In genomic region chr11:7213161-7213500, GRCm38 (mm10) we compare ENCODE assay signal across 8 mouse cellular contexts. TPM values are rescaled to one million over a fixed set of nuclear protein-coding genes. Genes with fewer than 3 reads are reported as not detected.
DNase-seq lines count a peak whose midpoint lies in the region; ATAC-seq and TF ChIP-seq lines count a peak whose summit lies in the region.

No protein-coding gene starts in this region.

- ATAC-seq in forebrain, embryonic 11.5 days (replicated peaks; ENCODE audit: low FRiP score) = no peak
- ATAC-seq in intestine, postnatal 0 days = no peak
- no peak for ATAC-seq in neural tube, embryonic 14.5 days (ENCODE audit: low read depth)

- peak overlapping the region; percentile 31 for H3K4me3 ChIP-seq in lung, adult 2 months (replicated peaks; ENCODE audit: extremely low read depth, low read depth, low read length)
- H3K4me3 ChIP-seq in forebrain, embryonic 11.5 days (ENCODE audit: low read depth, low read length) = peak overlapping the region; percentile 59
- H3K4me3 ChIP-seq in intestine, postnatal 0 days (ENCODE audit: low read depth, low read length) = peak overlapping the region; percentile 53
- peak overlapping the region; percentile 54 for H3K4me3 ChIP-seq in neural tube, embryonic 14.5 days (ENCODE audit: low read depth, low read length)

- no peak for TF ChIP-seq CTCF in lung, adult 2 months (IDR thresholded peaks at IDR 0.05; ENCODE audit: insufficient read depth, low read length)
- TF ChIP-seq CTCF in intestine, postnatal 0 days (IDR thresholded peaks at IDR 0.05; ENCODE audit: low read depth) = no peak

- TF ChIP-seq POLR2A in lung, adult 2 months (IDR thresholded peaks at IDR 0.05; ENCODE audit: borderline replicate concordance, extremely low read depth, low read depth, low read length) = no peak

- DNase-seq in lung, adult 2 months = no peak
- no peak for DNase-seq in lung, postnatal 4 days
- DNase-seq in forebrain, embryonic 11.5 days (ENCODE audit: low spot score) = no peak
- DNase-seq in cerebellum, adult 9-10 months = no peak
- DNase-seq in cerebellum, adult 8-10 months = no peak
- DNase-seq in thymus, postnatal 4 days = no peak

- no peaks in the 10 kb centered on the region for H3K9me3 ChIP-seq in forebrain, embryonic 11.5 days (ENCODE audit: control insufficient read depth, low read length)
- no peaks in the 10 kb centered on the region for H3K9me3 ChIP-seq in intestine, postnatal 0 days (ENCODE audit: control insufficient read depth)
- H3K9me3 ChIP-seq in neural tube, embryonic 14.5 days (ENCODE audit: control insufficient read depth, low read length) = no peaks in the 10 kb centered on the region

- peaks cover 20% of the 10 kb centered on the region for H3K27me3 ChIP-seq in forebrain, embryonic 11.5 days (ENCODE audit: control insufficient read depth, insufficient read depth, low read length)
- H3K27me3 ChIP-seq in intestine, postnatal 0 days (replicated peaks; ENCODE audit: control insufficient read depth, insufficient read depth, low read length) = peaks cover 39% of the 10 kb centered on the region
- H3K27me3 ChIP-seq in neural tube, embryonic 14.5 days (ENCODE audit: control insufficient read depth, insufficient read depth, low read length) = peaks cover 5% of the 10 kb centered on the region; the same call in 1 of the 2 replicates

- H3K4me2 ChIP-seq in forebrain, embryonic 11.5 days (ENCODE audit: low read depth, low read length, severe bottlenecking) = peak overlapping the region; percentile 84
- peak overlapping the region; percentile 78 for H3K4me2 ChIP-seq in intestine, postnatal 0 days (replicated peaks; ENCODE audit: low read depth)
- peak overlapping the region; percentile 95 for H3K4me2 ChIP-seq in neural tube, embryonic 14.5 days (ENCODE audit: low read depth, low read length)

- no peaks in the 10 kb centered on the region for H3K36me3 ChIP-seq in forebrain, embryonic 11.5 days (ENCODE audit: control insufficient read depth, insufficient read depth, low read length)
- H3K36me3 ChIP-seq in intestine, postnatal 0 days (ENCODE audit: control insufficient read depth, insufficient read depth) = no peaks in the 10 kb centered on the region
- no peaks in the 10 kb centered on the region for H3K36me3 ChIP-seq in neural tube, embryonic 14.5 days (ENCODE audit: control insufficient read depth, insufficient read depth, low read length)

- WGBS in lung, adult 2 months = 2% methylated on average over 19 of the region's 19 CpGs
- 3% methylated on average over 19 of the region's 19 CpGs for WGBS in forebrain, embryonic 11.5 days
- WGBS in intestine, postnatal 0 days = 2% methylated on average over 19 of the region's 19 CpGs
- WGBS in neural tube, embryonic 14.5 days = 3% methylated on average over 16 of the region's 19 CpGs

- H3K27ac ChIP-seq in forebrain, embryonic 11.5 days (ENCODE audit: low read depth, low read length) = no peak overlapping the region
- H3K27ac ChIP-seq in intestine, postnatal 0 days (ENCODE audit: low read depth, low read length) = no peak overlapping the region
- H3K27ac ChIP-seq in neural tube, embryonic 14.5 days (ENCODE audit: low read depth, low read length) = peak overlapping the region; percentile 76; the same call in 1 of the 2 replicates

- H3K9ac ChIP-seq in forebrain, embryonic 11.5 days (ENCODE audit: low read length) = peak overlapping the region; percentile 64
- H3K9ac ChIP-seq in intestine, postnatal 0 days (ENCODE audit: low read depth, low read length) = peak overlapping the region; percentile 22; the same call in 1 of the 2 replicates
- H3K9ac ChIP-seq in neural tube, embryonic 14.5 days (replicated peaks; ENCODE audit: low read depth, low read length) = peak overlapping the region; percentile 72

- H3K4me1 ChIP-seq in lung, adult 2 months (ENCODE audit: control insufficient read depth, insufficient read depth, low read length) = peaks cover 2% of the 10 kb centered on the region; the same call in 1 of the 2 replicates
- peaks cover 11% of the 10 kb centered on the region; the same call in 1 of the 2 replicates for H3K4me1 ChIP-seq in forebrain, embryonic 11.5 days (replicated peaks; ENCODE audit: control insufficient read depth, insufficient read depth, low read length)
- H3K4me1 ChIP-seq in intestine, postnatal 0 days (replicated peaks; ENCODE audit: control insufficient read depth, insufficient read depth, low read length) = no peaks in the 10 kb centered on the region
- peaks cover 21% of the 10 kb centered on the region; the same call in 1 of the 2 replicates for H3K4me1 ChIP-seq in neural tube, embryonic 14.5 days (ENCODE audit: control insufficient read depth, insufficient read depth, low read length)

RNA-seq across cellular contexts. Expression of gene Igfbp3, which starts 0.6 kb away (rescaled TPM):
- 55.2 and 113 TPM in 2 replicates for polyA plus RNA-seq in lung, adult 2 months (2012; rRNA removed)
- 11.0 and 11.5 TPM in 2 replicates for polyA plus RNA-seq in forebrain, embryonic 11.5 days (2014; fragmentation: Nextera tagmentation; extraction: Ambion mirVana)
- 52.7 and 57.1 TPM in 2 replicates for polyA plus RNA-seq in intestine, postnatal 0 days (2015; fragmentation: Nextera tagmentation; extraction: Ambion mirVana)
- 14.2 and 23.3 TPM in 2 replicates for polyA plus RNA-seq in neural tube, embryonic 14.5 days (2014; fragmentation: Nextera tagmentation; extraction: Ambion mirVana)

RNA-seq across cellular contexts. Expression of gene Igfbp1, which starts 15.5 kb away (rescaled TPM):
- 0.07 TPM in 1 of 2 replicates, not detected in the other for polyA plus RNA-seq in lung, adult 2 months (2012; rRNA removed)
- 0.16 and 0.17 TPM in 2 replicates for polyA plus RNA-seq in forebrain, embryonic 11.5 days (2014; fragmentation: Nextera tagmentation; extraction: Ambion mirVana)
- 0.12 TPM in 1 of 2 replicates, not detected in the other for polyA plus RNA-seq in intestine, postnatal 0 days (2015; fragmentation: Nextera tagmentation; extraction: Ambion mirVana)
- 0.46 TPM in 1 of 2 replicates, not detected in the other for polyA plus RNA-seq in neural tube, embryonic 14.5 days (2014; fragmentation: Nextera tagmentation; extraction: Ambion mirVana)

RNA-seq across cellular contexts. Expression of gene Gm11985, which starts 24.8 kb away (rescaled TPM):
- polyA plus RNA-seq in lung, adult 2 months (2012; rRNA removed) = not detected in 2 replicates
- polyA plus RNA-seq in forebrain, embryonic 11.5 days (2014; fragmentation: Nextera tagmentation; extraction: Ambion mirVana) = not detected in 2 replicates
- not detected in 2 replicates for polyA plus RNA-seq in intestine, postnatal 0 days (2015; fragmentation: Nextera tagmentation; extraction: Ambion mirVana)
- polyA plus RNA-seq in neural tube, embryonic 14.5 days (2014; fragmentation: Nextera tagmentation; extraction: Ambion mirVana) = 0.20 TPM in 1 of 2 replicates, not detected in the other

Comparison
In these comparisons a context has a peak if more than half of its experiments do, and no peak if none do; other contexts are left out.
1. H3K9ac ChIP-seq: peak in every context shown above with its lines; median percentile 72 in neural tube, embryonic 14.5 days; 64 in forebrain, embryonic 11.5 days; 22 in intestine, postnatal 0 days.